Mouse (Mus musculus) G1E (cell line): ENCODE measurements around the gene Tnf. TPM values are rescaled to one million over a fixed set of nuclear protein-coding genes. Genes with fewer than 3 reads are reported as not detected.

Experiments used
- ATAC-seq: 2 replicates; pipeline ENCODE4 v1.8.0; 2016; ENCODE audit warnings: mild to moderate bottlenecking; ENCODE audit not compliant: insufficient number of reproducible peaks, poor library complexity, low FRiP score, severe bottlenecking; ENCODE audit errors: extremely low read depth
- DNase-seq: peaks from one replicate; pipeline ENCODE4 v3.0.0; 2012; ENCODE audit warnings: low spot score
- H3K27me3 ChIP-seq: 2 replicates; pipeline ENCODE4 v1.6.1; 2012; ENCODE audit warnings: mild to moderate bottlenecking, low read length, inconsistent platforms; ENCODE audit not compliant: insufficient read depth
- H3K36me3 ChIP-seq: replicated peaks from 2 replicates; pipeline ENCODE3; 2012; ENCODE audit warnings: mild to moderate bottlenecking, inconsistent platforms
- H3K4me1 ChIP-seq: 2 replicates; pipeline ENCODE4 v1.6.1; 2012; ENCODE audit warnings: low read depth, low read length, inconsistent platforms, mixed read lengths; ENCODE audit not compliant: insufficient read depth
- H3K4me3 ChIP-seq: 2 replicates; pipeline ENCODE4 v1.5.1; 2012; ENCODE audit warnings: low read depth, mild to moderate bottlenecking, inconsistent platforms, low read length, moderate library complexity, mixed read lengths
- H3K9me3 ChIP-seq: replicated peaks from 2 replicates; pipeline ENCODE4 v1.6.1; 2012; ENCODE audit warnings: inconsistent platforms
- CTCF ChIP-seq: IDR thresholded peaks from 2 replicates; pipeline ENCODE4 v1.5.1; 2012; ENCODE audit warnings: low read depth, low read length, inconsistent platforms, mixed read lengths
- GATA1 ChIP-seq: IDR thresholded peaks from 2 replicates; pipeline ENCODE4 v1.6.1; 2012; ENCODE audit warnings: borderline replicate concordance, low read length, inconsistent platforms, mixed read lengths
- GATA2 ChIP-seq: IDR thresholded peaks from 2 replicates; pipeline ENCODE4 v1.6.1; 2012; ENCODE audit warnings: low read depth, low read length, inconsistent platforms, borderline replicate concordance
- POLR2AphosphoS5 ChIP-seq: IDR thresholded peaks from 2 replicates; pipeline ENCODE4 v1.6.1; 2012; ENCODE audit warnings: low read depth, low read length, inconsistent platforms; ENCODE audit not compliant: insufficient replicate concordance
- TAL1 ChIP-seq: conservative IDR thresholded peaks from 2 replicates; pipeline ENCODE4 v1.6.1; 2012; ENCODE audit warnings: low read depth, low read length, inconsistent platforms, mixed read lengths
- polyA plus RNA-seq: library from polyadenylated mRNA; stranded (reverse); fragments of >175 nt; gene quantifications from 2 replicates; pipeline ENCODE4 v1.2.3, GENCODE M21; 2012
- total RNA-seq, 2 experiments: library from RNA; stranded (forward) in 1 of 2; stranded (reverse) in 1 of 2; fragments of 200-1000 nt in 1 of 2; fragments of >200 nt in 1 of 2; fragmentation: Nextera tagmentation in 1 of 2; gene quantifications; 2 replicates each; pipeline ENCODE4 v1.2.3; 2014 to 2017

Gene Tnf
- total and polyA plus RNA-seq, 3 experiments = 0.04 to 1.4 (median 0.68) TPM

DNA sequence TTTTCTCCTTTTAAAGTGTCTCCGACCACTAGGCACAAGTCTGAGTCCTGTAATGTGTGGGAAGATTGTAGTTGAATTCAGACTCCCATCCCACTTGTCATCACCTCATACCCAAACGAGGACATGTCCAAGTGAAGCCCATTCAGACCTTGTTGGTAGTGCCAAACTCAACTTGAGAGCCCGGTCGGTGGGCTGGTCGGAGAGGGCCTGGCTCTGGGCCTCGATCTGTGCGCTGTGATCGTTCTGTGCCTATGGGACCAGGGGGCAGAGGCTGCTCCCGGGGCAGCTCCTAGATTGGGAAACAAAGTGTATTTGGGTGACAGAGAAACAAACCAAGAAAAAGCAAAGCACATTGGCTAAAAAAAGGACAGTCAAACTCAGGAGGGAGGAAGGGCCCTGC, 48.7 kb downstream of the Tnf start:
- peaks cover 45% of the 10 kb centered on the region for H3K4me1 ChIP-seq
- H3K9me3 ChIP-seq = no peaks in the 10 kb centered on the region
- H3K36me3 ChIP-seq = peaks cover 98% of the 10 kb centered on the region
- DNase-seq (no peak), ATAC-seq (no peak)
- no peak for TF ChIP-seq TAL1
- no peak for TF ChIP-seq GATA1
- no peak for TF ChIP-seq CTCF
- TF ChIP-seq POLR2AphosphoS5 = no peak
- no peak for TF ChIP-seq GATA2
- no peak overlapping the region for H3K4me3 ChIP-seq
- H3K27me3 ChIP-seq = no peaks in the 10 kb centered on the region

GRCm38 (mm10) chr17:35152121-35152520, 49.7 kb downstream of the Tnf start:
- ATAC-seq (no peak), DNase-seq (no peak)
- TF ChIP-seq GATA2 (no peak), POLR2AphosphoS5 (no peak), GATA1 (no peak)
- Histone ChIP-seq H3K4me3 (no peak overlapping the region), H3K4me1 (peaks cover 38% of the 10 kb centered on the region), H3K27me3 (no peaks in the 10 kb centered on the region), H3K9me3 (no peaks in the 10 kb centered on the region), H3K36me3 (peaks cover 98% of the 10 kb centered on the region)

Other genes starting within 250 kb of the Tnf start
Only the 20 nearest of the 39 such genes appear.
- gene Ly6g6f, start 116.4 kb downstream of the Tnf start, total RNA-seq (2014; fragmentation: Nextera tagmentation) = not detected in 2 replicates
- gene Ly6g6f, start 116.4 kb downstream of the Tnf start, total RNA-seq (2017) = 0.23 and 0.27 TPM in 2 replicates
- 0.10 and 0.24 TPM in 2 replicates for gene Ly6g6f, start 116.4 kb downstream of the Tnf start, polyA plus RNA-seq
- gene Abhd16a, start 112.7 kb downstream of the Tnf start, total RNA-seq (2014; fragmentation: Nextera tagmentation) = 28.9 and 32.3 TPM in 2 replicates
- 35.6 and 50.0 TPM in 2 replicates for gene Abhd16a, start 112.7 kb downstream of the Tnf start, total RNA-seq (2017)
- gene Abhd16a, start 112.7 kb downstream of the Tnf start, polyA plus RNA-seq = 80.6 and 97.0 TPM in 2 replicates
- gene Ly6g5c, start 93.7 kb downstream of the Tnf start, total RNA-seq (2014; fragmentation: Nextera tagmentation) = not detected in 2 replicates
- not detected in 2 replicates for gene Ly6g5c, start 93.7 kb downstream of the Tnf start, total RNA-seq (2017)
- gene Ly6g5c, start 93.7 kb downstream of the Tnf start, polyA plus RNA-seq = not detected in 2 replicates
- not detected in 2 replicates for gene Ly6g5b, start 86.6 kb downstream of the Tnf start, total RNA-seq (2014; fragmentation: Nextera tagmentation)
- gene Ly6g5b, start 86.6 kb downstream of the Tnf start, total RNA-seq (2017) = 0.82 and 0.93 TPM in 2 replicates
- 0.10 and 0.12 TPM in 2 replicates for gene Ly6g5b, start 86.6 kb downstream of the Tnf start, polyA plus RNA-seq
- gene Gpank1, start 80.6 kb downstream of the Tnf start, total RNA-seq (2014; fragmentation: Nextera tagmentation) = 38.0 and 45.9 TPM in 2 replicates
- 49.0 and 54.0 TPM in 2 replicates for gene Gpank1, start 80.6 kb downstream of the Tnf start, total RNA-seq (2017)
- 87.0 and 99.4 TPM in 2 replicates for gene Gpank1, start 80.6 kb downstream of the Tnf start, polyA plus RNA-seq
- 466 and 494 TPM in 2 replicates for gene Csnk2b, start 80.0 kb downstream of the Tnf start, total RNA-seq (2014; fragmentation: Nextera tagmentation)
- 431 and 460 TPM in 2 replicates for gene Csnk2b, start 80.0 kb downstream of the Tnf start, total RNA-seq (2017)
- 74.4 and 79.6 TPM in 2 replicates for gene Csnk2b, start 80.0 kb downstream of the Tnf start, polyA plus RNA-seq
- 5.9 and 9.3 TPM in 2 replicates for gene D17H6S53E, start 75.6 kb downstream of the Tnf start, total RNA-seq (2014; fragmentation: Nextera tagmentation)
- 22.1 and 24.1 TPM in 2 replicates for gene D17H6S53E, start 75.6 kb downstream of the Tnf start, total RNA-seq (2017)
- 12.5 and 12.8 TPM in 2 replicates for gene D17H6S53E, start 75.6 kb downstream of the Tnf start, polyA plus RNA-seq
- gene Apom, start 70.0 kb downstream of the Tnf start, total RNA-seq (2014; fragmentation: Nextera tagmentation) = not detected in 2 replicates
- 0.22 and 0.23 TPM in 2 replicates for gene Apom, start 70.0 kb downstream of the Tnf start, total RNA-seq (2017)
- 0.10 and 0.11 TPM in 2 replicates for gene Apom, start 70.0 kb downstream of the Tnf start, polyA plus RNA-seq
- 160 and 182 TPM in 2 replicates for gene Bag6, start 66.8 kb downstream of the Tnf start, total RNA-seq (2014; fragmentation: Nextera tagmentation)
- gene Bag6, start 66.8 kb downstream of the Tnf start, total RNA-seq (2017) = 60.7 and 69.5 TPM in 2 replicates
- gene Bag6, start 66.8 kb downstream of the Tnf start, polyA plus RNA-seq = 686 and 799 TPM in 2 replicates
- gene Prrc2a, start 37.1 kb downstream of the Tnf start, total RNA-seq (2014; fragmentation: Nextera tagmentation) = 773 and 873 TPM in 2 replicates
- gene Prrc2a, start 37.1 kb downstream of the Tnf start, total RNA-seq (2017) = 35.3 and 36.8 TPM in 2 replicates
- gene Prrc2a, start 37.1 kb downstream of the Tnf start, polyA plus RNA-seq = 1,534 and 1,682 TPM in 2 replicates
- 3.1 TPM in 1 of 2 replicates, not detected in the other for gene Aif1, start 25.9 kb downstream of the Tnf start, total RNA-seq (2014; fragmentation: Nextera tagmentation)
- gene Aif1, start 25.9 kb downstream of the Tnf start, total RNA-seq (2017) = 2.1 and 3.2 TPM in 2 replicates
- gene Aif1, start 25.9 kb downstream of the Tnf start, polyA plus RNA-seq = 0.17 TPM in 1 of 2 replicates, not detected in the other
- gene Lst1, start 13.6 kb downstream of the Tnf start, total RNA-seq (2014; fragmentation: Nextera tagmentation) = 81.9 and 91.5 TPM in 2 replicates
- gene Lst1, start 13.6 kb downstream of the Tnf start, total RNA-seq (2017) = 391 and 521 TPM in 2 replicates
- gene Lst1, start 13.6 kb downstream of the Tnf start, polyA plus RNA-seq = 7.1 and 8.0 TPM in 2 replicates
- gene Ltb, start 7.6 kb downstream of the Tnf start, total RNA-seq (2014; fragmentation: Nextera tagmentation) = not detected in 2 replicates
- gene Ltb, start 7.6 kb downstream of the Tnf start, total RNA-seq (2017) = 0.99 and 1.2 TPM in 2 replicates
- gene Ltb, start 7.6 kb downstream of the Tnf start, polyA plus RNA-seq = 0.45 and 0.78 TPM in 2 replicates
- gene Lta, start 3.3 kb upstream of the Tnf start, total RNA-seq (2014; fragmentation: Nextera tagmentation) = not detected in 2 replicates
- 0.12 TPM in 1 of 2 replicates, not detected in the other for gene Lta, start 3.3 kb upstream of the Tnf start, total RNA-seq (2017)
- not detected in 2 replicates for gene Lta, start 3.3 kb upstream of the Tnf start, polyA plus RNA-seq
- not detected in 2 replicates for gene Gm16181, start 18.8 kb upstream of the Tnf start, total RNA-seq (2014; fragmentation: Nextera tagmentation)
- gene Gm16181, start 18.8 kb upstream of the Tnf start, total RNA-seq (2017) = 0.38 and 0.52 TPM in 2 replicates
- not detected in 2 replicates for gene Gm16181, start 18.8 kb upstream of the Tnf start, polyA plus RNA-seq
- gene Atp6v1g2, start 31.7 kb upstream of the Tnf start, total RNA-seq (2014; fragmentation: Nextera tagmentation) = 3.0 and 5.0 TPM in 2 replicates
- 3.2 TPM in 2 replicates for gene Atp6v1g2, start 31.7 kb upstream of the Tnf start, total RNA-seq (2017)
- 2.4 and 2.8 TPM in 2 replicates for gene Atp6v1g2, start 31.7 kb upstream of the Tnf start, polyA plus RNA-seq
- 7.0 and 14.1 TPM in 2 replicates for gene Nfkbil1, start 33.8 kb upstream of the Tnf start, total RNA-seq (2014; fragmentation: Nextera tagmentation)
- 8.6 and 12.1 TPM in 2 replicates for gene Nfkbil1, start 33.8 kb upstream of the Tnf start, total RNA-seq (2017)
- gene Nfkbil1, start 33.8 kb upstream of the Tnf start, polyA plus RNA-seq = 37.3 and 41.6 TPM in 2 replicates
- gene Ddx39b, start 39.7 kb upstream of the Tnf start, total RNA-seq (2014; fragmentation: Nextera tagmentation) = 424 and 464 TPM in 2 replicates
- 171 and 174 TPM in 2 replicates for gene Ddx39b, start 39.7 kb upstream of the Tnf start, total RNA-seq (2017)
- gene Ddx39b, start 39.7 kb upstream of the Tnf start, polyA plus RNA-seq = 362 and 363 TPM in 2 replicates
- 50.2 and 53.6 TPM in 2 replicates for gene H2-D1, start 60.7 kb upstream of the Tnf start, total RNA-seq (2014; fragmentation: Nextera tagmentation)
- 109 and 115 TPM in 2 replicates for gene H2-D1, start 60.7 kb upstream of the Tnf start, total RNA-seq (2017)
- gene H2-D1, start 60.7 kb upstream of the Tnf start, polyA plus RNA-seq = 88.5 and 106 TPM in 2 replicates
- not detected in 2 replicates for gene H2-Q1, start 118.4 kb upstream of the Tnf start, total RNA-seq (2014; fragmentation: Nextera tagmentation)
- gene H2-Q1, start 118.4 kb upstream of the Tnf start, total RNA-seq (2017) = 0.16 TPM in 1 of 2 replicates, not detected in the other
- gene H2-Q1, start 118.4 kb upstream of the Tnf start, polyA plus RNA-seq = not detected in 2 replicates